Mouse (Mus musculus) embryo, embryonic 11 days (tissue): Measurements from ENCODE around the gene Lingo2.
"Not testable (repeated sequence)": the region's sequence is repeated elsewhere in the genome, so short reads cannot be mapped to it uniquely, and the experiment has no call there.

Source experiments
- DNase-seq: peaks from one replicate; pipeline ENCODE4 v3.0.0-alpha.2; 2015

Lingo2 gene

GRCm38 (mm10) chr4:36078910-36079525, 872.5 kb downstream of the Lingo2 start:
- no peak for DNase-seq

DNA sequence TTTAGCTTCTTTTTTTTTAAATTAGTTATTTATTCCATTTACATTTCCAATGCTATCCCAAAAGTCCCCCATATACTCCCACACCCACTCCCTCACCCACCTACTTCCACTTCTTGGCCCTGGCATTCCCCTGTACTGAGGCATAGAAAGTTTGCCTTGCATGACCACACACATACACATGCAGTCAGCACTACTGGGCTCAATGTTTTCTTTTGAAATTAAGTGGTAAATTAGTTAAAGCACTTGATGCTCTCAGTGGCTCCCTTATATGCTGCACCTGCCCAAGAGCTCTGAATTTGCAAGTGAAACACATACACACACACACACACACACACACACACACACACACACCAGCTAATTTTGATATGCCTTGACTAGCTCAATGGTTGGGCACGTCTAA, 886.8 kb downstream of the Lingo2 start:
- DNase-seq: not testable (repeated sequence)

- peak; percentile 2 for DNase-seq
These were observed 898.7 kb downstream of the Lingo2 start for GRCm38 (mm10) chr4:36052791-36053376.

- DNase-seq: no peak
These were observed 911.2 kb downstream of the Lingo2 start for GRCm38 (mm10) chr4:36040361-36040760.

- no peak for DNase-seq
These were observed 912.8 kb downstream of the Lingo2 start for GRCm38 (mm10) chr4:36038742-36039141.

DNA sequence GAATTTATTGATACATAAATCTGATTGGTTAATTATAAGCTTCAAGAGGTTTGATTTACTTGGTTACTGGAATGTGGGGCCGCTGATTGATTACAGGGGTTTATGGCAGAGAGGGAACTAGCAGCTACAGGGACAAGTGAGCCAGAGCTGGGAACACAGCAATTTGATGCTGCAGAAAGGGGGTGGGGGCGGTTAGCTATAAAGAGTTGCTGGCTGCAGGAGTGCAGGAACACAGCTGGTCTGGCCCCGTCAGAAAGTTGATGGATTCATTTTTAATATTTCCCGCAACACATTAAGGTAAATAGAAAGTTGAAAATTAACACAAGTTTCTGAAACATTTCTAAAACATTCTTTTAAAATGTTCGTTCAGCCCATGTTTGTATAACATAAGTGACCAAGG, 919.5 kb downstream of the Lingo2 start:
- DNase-seq: no peak

GRCm38 (mm10) chr4:36014181-36014580, 937.4 kb downstream of the Lingo2 start:
- no peak for DNase-seq

DNA sequence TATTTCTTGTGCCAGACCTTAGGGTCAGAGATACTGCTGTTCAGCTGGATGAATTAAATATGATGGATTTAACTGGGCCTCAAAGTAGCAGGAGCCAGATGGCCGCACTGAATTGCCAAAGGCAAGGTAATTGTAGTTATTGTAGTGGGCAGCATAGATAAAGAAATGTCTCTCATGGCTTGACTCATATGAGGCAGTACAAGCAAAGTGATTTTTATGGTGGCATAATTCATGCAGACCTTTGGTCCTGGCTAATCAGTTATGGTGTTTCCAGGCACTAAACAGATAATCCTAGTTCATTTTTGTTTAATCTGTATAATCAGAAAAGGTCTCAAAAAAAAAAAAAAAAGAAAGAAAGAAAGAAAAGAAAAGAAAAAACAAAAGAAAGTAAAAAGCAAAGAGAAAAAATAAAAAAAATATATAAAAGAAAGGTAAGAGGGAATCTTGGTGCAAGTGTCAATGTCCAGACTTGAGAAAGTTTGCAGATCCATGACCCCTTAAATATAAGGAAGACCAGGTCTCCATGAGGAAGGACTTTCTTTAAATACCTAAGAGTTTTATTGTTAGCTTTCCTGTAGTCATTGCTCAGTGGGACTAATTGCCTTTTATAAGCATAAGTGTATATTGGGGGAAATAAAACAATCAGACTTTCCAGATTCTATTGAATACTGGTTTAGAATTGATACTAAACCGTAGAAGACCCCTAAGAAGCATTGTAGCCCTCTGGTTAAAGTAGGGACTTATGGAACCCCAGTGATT, 959.4 kb downstream of the Lingo2 start:
- DNase-seq: no peak

- no peak for DNase-seq
These were observed 965.5 kb downstream of the Lingo2 start for GRCm38 (mm10) chr4:35986012-35986411.

DNA sequence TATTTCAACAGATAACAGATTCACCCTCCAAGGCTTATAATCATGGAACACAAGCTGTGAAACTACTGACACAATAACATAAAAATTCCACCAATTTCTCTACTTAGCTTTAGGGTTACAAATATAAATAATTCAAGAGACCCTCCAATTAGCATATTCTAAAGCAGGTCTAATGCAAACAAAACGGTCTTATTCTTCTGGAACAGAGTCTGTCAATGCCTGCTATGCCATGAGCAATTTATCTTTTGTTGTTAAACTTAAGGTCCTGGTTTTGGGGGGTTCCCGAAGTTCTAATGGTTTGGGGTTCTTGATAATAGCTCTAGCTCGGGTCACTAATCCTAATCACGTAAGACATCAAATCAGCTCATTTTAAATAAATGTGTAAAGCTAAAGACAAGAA, 988.0 kb downstream of the Lingo2 start:
- no peak for DNase-seq

DNA sequence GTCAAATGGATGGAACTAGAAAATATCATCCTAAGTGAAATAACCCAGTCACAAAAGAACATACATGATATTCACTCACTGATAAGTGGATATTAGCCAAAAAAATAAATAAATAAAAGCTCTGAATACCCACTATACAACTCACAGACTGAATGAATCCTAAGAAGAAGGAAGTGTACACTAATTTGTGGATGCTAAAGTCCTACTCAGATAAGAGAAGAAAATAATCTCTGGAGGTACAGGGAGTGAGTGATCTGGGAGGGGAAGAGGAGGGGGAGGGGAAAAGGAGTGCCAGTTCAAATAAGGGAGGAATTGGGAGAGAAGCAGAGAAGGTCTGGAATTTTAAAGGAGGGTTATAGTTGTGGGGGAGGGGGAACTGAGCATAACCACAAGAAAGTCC, 999.7 kb downstream of the Lingo2 start:
- DNase-seq: no peak

- no peak for DNase-seq
These were observed 1000.3 kb downstream of the Lingo2 start for GRCm38 (mm10) chr4:35951251-35951650.

GRCm38 (mm10) chr4:35934056-35934661, 1017.4 kb downstream of the Lingo2 start:
- DNase-seq: peak; percentile 10

- DNase-seq: no peak
These were observed 1023.8 kb downstream of the Lingo2 start for GRCm38 (mm10) chr4:35927722-35928121.

GRCm38 (mm10) chr4:35917453-35917852, 1034.1 kb downstream of the Lingo2 start:
- DNase-seq: no peak

DNA sequence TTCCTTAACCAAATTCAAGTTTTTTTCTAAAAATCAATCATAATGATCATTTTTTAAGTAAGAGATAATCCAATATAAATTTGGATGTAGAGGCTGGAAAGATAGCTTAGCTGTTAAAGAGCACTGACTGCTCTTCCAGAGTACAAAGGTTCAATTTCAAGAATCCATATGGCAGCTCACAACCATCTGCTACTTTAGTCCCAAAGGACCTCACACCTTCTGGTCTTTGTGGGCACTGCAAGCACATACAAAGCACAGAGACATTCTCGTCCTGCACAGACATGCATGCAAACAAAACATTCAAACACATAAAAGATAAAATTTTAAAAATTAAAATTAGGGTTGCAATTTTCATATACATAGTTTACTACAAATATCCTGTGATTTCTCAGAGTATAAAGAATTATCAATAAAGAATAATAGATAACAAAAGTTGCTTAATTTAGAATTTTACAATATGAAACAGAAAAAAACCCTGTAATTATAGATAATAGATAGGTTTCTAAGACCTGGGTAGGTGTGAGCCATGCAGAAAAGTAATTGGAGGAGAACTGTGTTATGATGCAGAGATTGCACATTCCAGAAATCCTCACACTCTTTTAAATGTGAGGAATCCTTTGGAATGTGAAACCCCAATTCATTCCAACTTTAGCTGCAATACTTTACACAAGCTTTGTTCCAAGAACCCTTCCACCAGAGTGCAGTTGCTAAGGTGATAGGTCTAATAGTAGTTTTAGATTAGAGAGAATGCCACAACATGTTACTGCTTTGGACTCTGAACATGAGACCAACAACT, 1053.6 kb downstream of the Lingo2 start:
- no peak for DNase-seq

- peak; percentile 57 for DNase-seq
These were observed 1065.7 kb downstream of the Lingo2 start for GRCm38 (mm10) chr4:35885591-35886542.

DNA sequence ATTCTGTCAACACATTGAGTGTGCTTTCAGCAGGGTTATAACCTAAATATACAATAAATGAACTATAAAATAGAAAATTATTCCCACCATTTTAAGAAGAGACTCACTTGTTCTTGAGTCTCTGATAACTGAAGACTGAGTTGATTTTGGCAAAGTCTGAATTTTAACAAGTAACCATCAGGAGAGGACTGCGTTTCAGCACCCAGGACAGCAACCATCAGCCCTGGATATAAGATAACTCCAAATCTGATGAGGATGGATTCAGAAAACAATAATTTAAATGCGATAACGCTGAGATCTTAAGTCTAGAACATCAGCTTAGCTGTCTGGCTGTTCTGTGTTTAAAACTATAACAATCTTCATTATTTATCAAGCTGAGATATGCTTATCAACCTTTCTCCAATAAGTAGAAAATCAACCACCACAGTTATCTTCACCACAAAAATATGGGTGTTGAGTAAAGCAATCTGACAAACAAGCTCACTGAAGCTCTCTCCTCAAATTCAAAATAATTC, 1066.5 kb downstream of the Lingo2 start:
- DNase-seq: peak; percentile 61

GRCm38 (mm10) chr4:35846518-35846917, 1105.0 kb downstream of the Lingo2 start:
- no peak for DNase-seq

DNA sequence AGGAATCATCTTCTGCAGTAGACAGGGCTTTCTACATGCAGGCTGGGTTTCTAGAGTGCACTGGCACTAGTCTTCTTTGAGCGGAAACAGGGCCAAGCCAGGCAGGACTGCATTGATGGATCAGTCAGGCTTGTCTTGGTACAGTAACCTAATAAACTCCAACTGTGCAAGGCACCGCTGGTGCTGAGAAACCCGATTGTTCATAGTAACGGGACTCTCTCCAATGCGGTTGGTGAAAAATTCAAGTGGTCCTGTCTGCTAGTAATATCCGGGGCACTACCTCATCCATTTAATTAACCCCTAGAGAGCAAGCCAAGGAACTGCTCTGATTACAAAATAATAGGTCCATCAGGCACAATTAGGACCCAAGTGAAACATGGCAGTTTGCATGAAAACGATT, 1106.4 kb downstream of the Lingo2 start:
- peak; percentile 18 for DNase-seq

DNA sequence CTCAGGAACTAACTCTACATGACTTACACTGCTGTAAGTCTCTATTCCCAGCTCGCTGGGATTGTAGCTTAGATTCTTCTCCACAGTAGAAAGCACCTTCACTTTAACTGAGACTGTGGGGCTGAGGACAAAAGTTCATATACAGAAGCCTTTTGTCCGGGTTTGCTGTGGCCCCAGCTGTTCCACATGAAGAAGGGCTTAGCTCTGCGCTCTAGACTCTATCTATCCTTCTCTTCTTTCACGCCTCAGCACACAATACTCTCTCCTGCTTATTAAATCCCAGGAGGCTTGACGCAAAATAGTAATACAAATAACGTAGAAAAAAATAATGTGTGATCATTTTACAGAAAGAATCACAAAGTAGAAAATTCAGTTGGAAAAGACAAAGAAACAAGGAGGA, 1107.0 kb downstream of the Lingo2 start:
- peak; percentile 12 for DNase-seq
